Comparison of ENCODE assay signal across 8 mouse cellular contexts in the genomic region with DNA sequence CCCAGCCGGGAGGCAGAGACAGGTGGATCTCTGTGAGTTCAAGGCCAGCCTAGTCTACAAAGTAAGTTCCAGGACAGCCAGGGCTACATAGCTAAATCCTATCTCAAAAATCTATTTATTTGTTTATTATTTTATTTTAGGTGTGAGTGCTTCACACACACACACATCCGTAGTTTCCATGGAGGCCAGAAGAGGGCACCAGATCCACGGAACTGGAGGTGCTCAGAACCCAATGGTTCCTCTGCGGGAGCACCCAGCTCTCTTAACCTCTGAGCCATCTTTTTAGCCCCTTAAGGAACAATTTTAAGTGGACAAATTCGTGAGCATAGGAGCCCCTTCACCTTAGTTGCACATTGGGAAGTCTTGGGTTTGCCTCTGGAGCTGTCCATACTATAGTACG. TPM values are rescaled to one million over a fixed set of nuclear protein-coding genes. Genes with fewer than 3 reads are reported as not detected.
A peak's percentile ranks its signal among the peaks of the same experiment; 100 is the strongest.
DNase-seq lines count a peak whose midpoint lies in the region; ATAC-seq and TF ChIP-seq lines count a peak whose summit lies in the region.
"Had no signal": no experiment of that assay in that cellular context is flagged by ENCODE, and none has a peak within 500 bp of the region (broad histone marks: within the 10 kb centered on the region; RNA-seq: fewer than 3 reads in every experiment).

No protein-coding gene starts in this region.

- TF ChIP-seq RAD21 in MEL (IDR thresholded peaks at IDR 0.05; ENCODE audit: low read depth, low read length) = peak; percentile 55

- H3K27ac ChIP-seq in kidney, postnatal 0 days = no peak overlapping the region
- H3K27ac ChIP-seq in MEL (ENCODE audit: control insufficient read depth, low read depth, low read length) = no peak overlapping the region
- no peak overlapping the region for H3K27ac ChIP-seq in embryonic fibroblast, embryonic 13.5 days (ENCODE audit: insufficient read depth, low read length)
- H3K27ac ChIP-seq in small intestine, adult 2 months (ENCODE audit: insufficient read depth, low read depth, low read length) = no peak overlapping the region

- H3K4me1 ChIP-seq in kidney, postnatal 0 days (replicated peaks; ENCODE audit: insufficient read depth, low read length) = no peaks in the 10 kb centered on the region
- H3K4me1 ChIP-seq in MEL (ENCODE audit: control insufficient read depth in 1 of 2, insufficient read depth in 2 of 2, low read length in 2 of 2) = peaks cover 0 to 8% of the 10 kb centered on the region in 2 experiments; a peak in 1 of 4 replicates
- H3K4me1 ChIP-seq in embryonic fibroblast, embryonic 13.5 days (ENCODE audit: control insufficient read depth, insufficient read depth, low read length) = no peaks in the 10 kb centered on the region
- H3K4me1 ChIP-seq in small intestine, adult 2 months (ENCODE audit: control insufficient read depth, insufficient read depth, insufficient read length, low read length) = no peaks in the 10 kb centered on the region

- no peaks in the 10 kb centered on the region for H3K9me3 ChIP-seq in kidney, postnatal 0 days (replicated peaks; ENCODE audit: low read length)
- H3K9me3 ChIP-seq in MEL (replicated peaks; ENCODE audit: insufficient read depth, low read length) = no peaks in the 10 kb centered on the region

- H3K27me3 ChIP-seq in kidney, postnatal 0 days (ENCODE audit: insufficient read depth, low read length) = no peaks in the 10 kb centered on the region
- H3K27me3 ChIP-seq in MEL (ENCODE audit: control insufficient read depth in 1 of 2, insufficient read depth in 2 of 2, low read length in 2 of 2) = peaks cover 0 to 2% of the 10 kb centered on the region in 2 experiments; a peak in 1 of 4 replicates
- no peaks in the 10 kb centered on the region for H3K27me3 ChIP-seq in small intestine, adult 2 months (ENCODE audit: control insufficient read depth, insufficient read depth, low read length)

- H3K9ac ChIP-seq in kidney, postnatal 0 days (ENCODE audit: low read depth, low read length) = no peak overlapping the region
- H3K9ac ChIP-seq in MEL (ENCODE audit: control insufficient read depth, low read depth, low read length, poor library complexity, severe bottlenecking) = no peak overlapping the region

- no peak overlapping the region for H3K4me3 ChIP-seq in kidney, postnatal 0 days (replicated peaks; ENCODE audit: low read depth, low read length)
- no peak overlapping the region for H3K4me3 ChIP-seq in MEL (ENCODE audit: control insufficient read depth in 1 of 2, insufficient read depth in 1 of 2, low read depth in 2 of 2, low read length in 2 of 2)
- H3K4me3 ChIP-seq in embryonic fibroblast, embryonic 13.5 days (ENCODE audit: insufficient read depth, low read length) = no peak overlapping the region
- no peak overlapping the region for H3K4me3 ChIP-seq in small intestine, adult 2 months (ENCODE audit: low read depth, low read length)

- H3K36me3 ChIP-seq in kidney, postnatal 0 days (ENCODE audit: insufficient read depth, low read length) = no peaks in the 10 kb centered on the region
- H3K36me3 ChIP-seq in MEL (ENCODE audit: control insufficient read depth in 1 of 2, insufficient read depth in 2 of 2, low read length in 2 of 2) = peaks cover 0 to 5% of the 10 kb centered on the region in 2 experiments; a peak in 2 of 4 replicates
- H3K36me3 ChIP-seq in small intestine, adult 2 months (ENCODE audit: control insufficient read depth, insufficient read depth, low read length) = 0 out of 2 replicates have a peak, but pooled peaks cover 2% of the 10 kb centered on the region

- H3K4me2 ChIP-seq in kidney, postnatal 0 days (ENCODE audit: low read length) = no peak overlapping the region

- intact Hi-C loops in left cerebral cortex, postnatal 4 days (cut with DNase I) = loop anchor here (10.0 kb wide), 1 partner anchor 426 kb away; no protein-coding TSS in a partner anchor

- DNase-seq in kidney, postnatal 0 days (ENCODE audit: low spot score) = peak; percentile 33
- no peak for DNase-seq in kidney, adult 11 months
- DNase-seq in MEL (ENCODE audit: low read depth, low spot score) = peak; percentile 75
- DNase-seq in adrenal gland, postnatal 10 days = peak; percentile 74
- DNase-seq in left cerebral cortex, postnatal 4 days = peak; percentile 55

- H3K79me2 ChIP-seq in MEL (ENCODE audit: control insufficient read depth, insufficient read depth, low read length, poor library complexity) = no peaks in the 10 kb centered on the region

- no peak for ATAC-seq in kidney, postnatal 0 days (replicated peaks; ENCODE audit: low FRiP score, low read depth)

- WGBS in kidney, postnatal 0 days = 41% methylated on average over 6 of the region's 6 CpGs
- WGBS in small intestine, adult 2 months = 38% methylated on average over 6 of the region's 6 CpGs

- peak; percentile 73 for TF ChIP-seq CTCF in kidney, postnatal 0 days (IDR thresholded peaks at IDR 0.05; ENCODE audit: low read depth)
- peak; percentile 58 to 75 (median 68) for TF ChIP-seq CTCF in MEL (IDR thresholded peaks at IDR 0.05 in 2 of 3, conservative IDR thresholded peaks at IDR 0.05 in 1 of 3; ENCODE audit: control insufficient read depth in 1 of 3, insufficient read depth in 1 of 3, low read depth in 2 of 3, low read length in 3 of 3, poor library complexity in 1 of 3, severe bottlenecking in 1 of 3)
- TF ChIP-seq CTCF in embryonic fibroblast, embryonic 13.5 days (IDR thresholded peaks at IDR 0.05; ENCODE audit: borderline replicate concordance, insufficient read depth, low read length) = peak; percentile 59; the same call in 1 of the 2 replicates
- TF ChIP-seq CTCF in small intestine, adult 2 months (IDR thresholded peaks at IDR 0.05; ENCODE audit: extremely low read depth, insufficient read length, insufficient replicate concordance, low read depth, low read length) = peak; percentile 70; the same call in 1 of the 2 replicates

- no peak for TF ChIP-seq POLR2A in MEL (IDR thresholded peaks at IDR 0.05; ENCODE audit: control insufficient read depth in 1 of 2, insufficient read depth in 1 of 2, low read depth in 1 of 2, low read length in 2 of 2, poor library complexity in 1 of 2)
- TF ChIP-seq POLR2A in embryonic fibroblast, embryonic 13.5 days (IDR thresholded peaks at IDR 0.05; ENCODE audit: low read depth, low read length) = no peak
- TF ChIP-seq POLR2A in small intestine, adult 2 months (IDR thresholded peaks at IDR 0.05; ENCODE audit: low read depth, low read length) = no peak

- TF ChIP-seq EP300 in MEL (IDR thresholded peaks at IDR 0.05; ENCODE audit: low read depth in 1 of 2, low read length in 2 of 2) = no peak

TF ChIP-seq in MEL, 35 proteins besides CTCF, POLR2A, EP300 and RAD21:
- TF ChIP-seq ZMIZ1 (IDR thresholded peaks at IDR 0.05; ENCODE audit: low read depth, low read length) (no peak), MYC (IDR thresholded peaks at IDR 0.05; ENCODE audit: low read depth, low read length) (no peak), TBP (IDR thresholded peaks at IDR 0.05; ENCODE audit: low read depth, low read length) (no peak), MAX (IDR thresholded peaks at IDR 0.05; ENCODE audit: low read length) (no peak), BHLHE40 (IDR thresholded peaks at IDR 0.05; ENCODE audit: borderline replicate concordance, low read depth, low read length) (no peak), ETS1 (IDR thresholded peaks at IDR 0.05; ENCODE audit: low read depth, low read length) (no peak), SIN3A (IDR thresholded peaks at IDR 0.05; ENCODE audit: low read length) (no peak), SMC3 (IDR thresholded peaks at IDR 0.05; ENCODE audit: low read depth, low read length) (peak; percentile 41), NELFE (IDR thresholded peaks at IDR 0.05; ENCODE audit: low read depth, low read length) (no peak), CHD2 (IDR thresholded peaks at IDR 0.05; ENCODE audit: low read length) (no peak), USF1 (IDR thresholded peaks at IDR 0.05; ENCODE audit: low read depth, low read length) (no peak), ZC3H11A (IDR thresholded peaks at IDR 0.05; ENCODE audit: low read depth, low read length) (peak; percentile 10; the same call in 1 of the 2 replicates), CHD1 (IDR thresholded peaks at IDR 0.05; ENCODE audit: low read depth, low read length) (no peak)

RNA-seq across cellular contexts. Expression of a gene that starts 20.0 kb away (rescaled TPM):
- polyA plus RNA-seq in kidney, postnatal 0 days (2015; fragmentation: Nextera tagmentation; extraction: Ambion mirVana) = not detected in 2 replicates
- total RNA-seq in MEL (2012; rRNA removed) = not detected in 2 replicates
- polyA plus RNA-seq in MEL (2012; ENCODE audit: insufficient read depth in 1 of 2, insufficient read length in 2 of 2, low read depth in 1 of 2, low replicate concordance in 2 of 2, missing spikeins in 1 of 2) = 1 to 10 TPM in 1 of 2 experiments, not detected in 1; 1.4 TPM
- total RNA-seq in adrenal gland, postnatal 10 days (2021) = not detected
- polyA plus RNA-seq in embryonic fibroblast, embryonic 13.5 days (2011; ENCODE audit: insufficient read length, low read depth, missing spikeins) = not detected in 2 replicates
- total RNA-seq in left cerebral cortex, postnatal 4 days (2021) = under 1 TPM in 1 of 2 experiments, not detected in 1; 0.24 TPM
- 2.7 and 3.7 TPM in 2 replicates for polyA plus RNA-seq in small intestine, adult 2 months (2012; rRNA removed)
- polyA plus RNA-seq: frontal cortex, adult 2 months had no signal
